Mouse (Mus musculus): ENCODE measurements around the gene Sim1. TPM values are rescaled to one million over a fixed set of nuclear protein-coding genes. Genes with fewer than 3 reads are reported as not detected.

Sim1 gene
- polyA plus RNA-seq (2012; rRNA removed): 0.05 TPM in 1 of 2 replicates, not detected in the other

GRCm38 (mm10) chr10:50894170-50894991 is at the start of gene Sim1:
Gene Sim1, plus strand, starts transcription at chr10:50894754.

